Mouse (Mus musculus) embryo, embryonic 9.5 days (tissue): Measurements from ENCODE around the gene Fam166a.
A peak's percentile ranks its signal among the peaks of the same experiment; 100 is the strongest.
"Not testable (repeated sequence)": the region's sequence is repeated elsewhere in the genome, so short reads cannot be mapped to it uniquely, and the experiment has no call there.

Experiments
- DNase-seq: peaks from one replicate; pipeline ENCODE4 v3.0.0-alpha.2; 2017; ENCODE audit errors: extremely low spot score

Fam166a gene

GRCm38 (mm10) chr2:25242101-25242506 lies 23.6 kb downstream of the Fam166a start, which contains the start of the genes Rnf208 and Cysrt1:
TSS of gene Rnf208 (plus strand) at chr2:25242255.
TSS of gene Cysrt1 (minus strand) at chr2:25242452.
- no peak for DNase-seq

DNA sequence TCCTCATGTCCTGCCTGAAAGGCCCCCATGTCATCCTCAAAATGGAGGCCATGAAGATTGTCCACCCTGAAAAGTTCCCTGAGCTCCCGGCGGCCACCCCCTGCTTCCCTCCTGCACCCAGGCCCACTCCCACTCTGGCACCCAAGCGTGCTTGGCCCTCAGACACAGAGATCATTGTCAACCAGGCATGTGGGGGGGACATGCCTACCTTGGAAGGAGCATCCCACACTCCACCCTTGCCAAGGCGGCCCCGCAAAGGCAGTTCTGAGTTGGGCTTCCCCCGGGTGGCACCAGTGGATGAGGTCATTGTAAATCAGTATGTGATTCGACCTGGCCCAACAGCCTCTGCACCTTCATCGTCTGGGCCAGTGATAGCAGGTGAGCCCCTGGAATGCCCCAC lies 24.8 kb downstream of the Fam166a start:
- no peak for DNase-seq

GRCm38 (mm10) chr2:25244144-25244543 lies 25.6 kb downstream of the Fam166a start:
- DNase-seq = no peak

- DNase-seq = no peak
Observed at GRCm38 (mm10) chr2:25246183-25247072, 27.9 kb downstream of the Fam166a start, which contains the start of gene AL732309.1. TSS of gene AL732309.1 (minus strand) at chr2:25246863.

DNA sequence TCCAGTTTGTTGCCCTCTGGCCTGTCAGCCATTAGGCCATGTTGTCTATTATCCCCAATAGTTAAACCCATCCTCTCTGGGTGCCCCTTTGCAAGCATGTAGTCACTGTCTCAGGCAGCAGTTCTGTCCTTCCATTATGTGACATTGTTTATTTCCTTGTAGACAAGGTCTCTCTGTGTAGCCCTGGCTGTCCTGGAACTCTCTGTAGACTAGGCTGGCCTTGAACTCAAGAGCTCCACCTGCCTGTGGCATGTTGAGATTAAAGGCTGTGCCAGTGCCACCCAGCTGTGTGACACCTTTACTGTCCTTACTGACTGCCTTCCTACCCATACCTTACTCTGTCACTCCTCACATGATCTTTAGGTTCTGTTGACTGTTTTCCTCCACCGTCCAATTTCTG lies 33.8 kb downstream of the Fam166a start:
- no peak for DNase-seq

GRCm38 (mm10) chr2:25255284-25255779 lies 36.8 kb downstream of the Fam166a start, which contains the start of gene Tmem203:
TSS of gene Tmem203 (plus strand) at chr2:25255439.
- peak; percentile 95 for DNase-seq

DNA sequence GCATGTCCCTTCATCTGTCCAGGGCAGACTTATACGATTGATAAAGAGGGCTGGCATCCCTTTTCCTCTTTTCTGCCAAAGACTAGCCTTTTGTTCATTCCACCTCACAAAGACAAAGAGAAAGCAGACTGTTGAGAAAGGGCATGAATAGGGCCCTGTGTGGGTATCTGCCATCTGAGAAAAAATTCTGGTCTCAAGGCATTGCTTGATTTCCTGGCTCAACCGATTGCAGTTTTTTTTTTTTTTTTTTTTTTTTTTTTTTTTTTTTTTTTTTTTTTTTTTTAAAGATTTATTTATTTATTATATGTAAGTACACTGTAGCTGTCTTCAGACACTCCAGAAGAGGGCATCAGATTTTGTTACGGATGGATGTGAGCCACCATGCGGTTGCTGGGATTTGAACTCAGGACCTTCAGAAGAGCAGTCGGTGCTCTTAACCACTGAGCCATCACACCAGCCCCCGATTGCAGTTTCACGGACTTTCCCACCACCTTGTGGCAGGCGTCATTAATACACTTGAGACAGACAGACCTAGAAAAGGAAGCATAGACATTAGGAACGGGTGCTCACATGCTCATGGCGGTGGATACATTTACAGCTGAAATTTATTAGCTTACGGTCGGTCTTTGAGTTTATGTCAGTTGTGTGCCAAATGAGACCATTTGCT lies 38.0 kb downstream of the Fam166a start:
- DNase-seq = peak; percentile 45

DNA sequence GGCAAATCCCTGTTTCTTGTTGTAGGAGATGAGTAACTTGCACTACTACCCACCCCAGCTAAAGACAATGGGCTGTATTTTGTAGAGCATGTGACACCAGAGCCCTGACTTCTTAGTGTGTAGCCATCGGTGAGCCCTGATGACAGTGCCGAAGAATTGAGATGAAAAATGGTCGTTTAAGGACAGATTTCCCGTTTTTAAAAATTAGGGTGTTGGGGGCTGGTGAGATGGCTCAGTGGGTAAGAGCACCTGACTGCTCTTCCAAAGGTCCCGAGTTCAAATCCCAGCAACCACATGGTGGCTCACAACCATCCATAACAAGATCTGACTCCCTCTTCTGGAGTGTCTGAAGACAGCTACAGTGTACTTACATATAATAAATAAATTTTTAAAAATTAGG lies 38.7 kb downstream of the Fam166a start:
- not testable (repeated sequence) for DNase-seq

GRCm38 (mm10) chr2:25258887-25259286 lies 40.3 kb downstream of the Fam166a start:
- no peak for DNase-seq

DNA sequence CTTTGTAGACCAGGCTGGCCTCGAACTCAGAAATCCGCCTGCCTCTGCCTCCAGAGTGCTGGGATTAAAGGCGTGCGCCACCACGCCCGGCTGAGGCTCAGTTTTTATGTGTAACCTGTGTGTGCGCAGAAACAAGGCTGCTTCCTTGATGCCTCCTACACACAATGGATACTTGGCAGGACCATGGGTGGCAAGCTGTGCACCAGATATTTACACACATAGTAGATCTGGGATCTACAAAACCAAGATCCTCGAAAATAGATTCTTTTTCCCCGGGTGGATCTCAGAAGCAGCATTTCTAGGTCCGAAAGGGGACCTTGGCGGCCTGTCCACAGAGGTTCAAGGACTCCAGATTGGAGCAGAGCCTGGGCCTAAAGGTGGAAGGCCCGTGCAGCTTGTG lies 43.3 kb downstream of the Fam166a start:
- no peak for DNase-seq

- peak; percentile 90 for DNase-seq
Observed at GRCm38 (mm10) chr2:25262291-25262767, 43.8 kb downstream of the Fam166a start, which contains the start of gene Tprn. TSS of gene Tprn (plus strand) at chr2:25262618.

DNA sequence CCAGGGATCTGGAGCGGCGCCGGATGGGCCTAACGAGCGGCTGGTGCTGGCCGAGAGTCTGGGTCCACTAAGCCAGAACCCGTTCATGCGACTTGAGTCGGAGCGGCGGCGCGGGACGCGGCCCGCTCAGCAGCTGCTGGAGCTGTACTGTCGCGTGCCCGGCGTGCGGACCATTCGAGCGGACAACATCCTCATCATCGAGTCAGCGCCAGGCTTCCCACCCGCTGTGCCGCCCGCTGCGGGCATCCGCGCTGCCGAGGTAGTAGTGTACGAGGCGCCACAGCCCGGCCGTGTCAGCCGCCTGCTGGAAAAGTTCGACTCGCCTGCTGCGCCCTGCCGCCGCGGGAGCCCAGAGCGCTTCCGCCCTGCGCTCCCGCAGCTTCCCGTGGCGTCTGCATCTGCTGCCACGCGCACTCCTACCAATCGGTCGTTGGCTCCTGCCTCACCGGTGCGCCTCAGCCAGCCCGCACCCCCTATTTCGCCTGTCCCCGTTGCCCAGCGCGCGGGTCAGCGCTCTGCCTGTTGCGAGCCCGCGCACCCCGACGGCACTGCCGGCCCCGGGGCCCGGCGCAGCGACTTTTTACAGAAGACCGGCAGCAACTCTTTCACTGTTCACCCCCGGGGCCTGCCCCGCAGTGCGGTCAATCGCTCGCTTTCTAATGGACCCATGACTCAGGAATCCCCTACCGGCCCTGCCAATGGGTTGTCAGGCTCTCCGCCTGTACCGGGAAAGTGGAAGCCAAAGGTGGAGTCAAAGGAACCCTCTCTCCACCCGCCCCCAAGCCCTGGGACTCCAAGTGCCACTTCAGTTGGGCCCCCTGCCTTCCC lies 44.5 kb downstream of the Fam166a start:
- peak; percentile 16 for DNase-seq

DNA sequence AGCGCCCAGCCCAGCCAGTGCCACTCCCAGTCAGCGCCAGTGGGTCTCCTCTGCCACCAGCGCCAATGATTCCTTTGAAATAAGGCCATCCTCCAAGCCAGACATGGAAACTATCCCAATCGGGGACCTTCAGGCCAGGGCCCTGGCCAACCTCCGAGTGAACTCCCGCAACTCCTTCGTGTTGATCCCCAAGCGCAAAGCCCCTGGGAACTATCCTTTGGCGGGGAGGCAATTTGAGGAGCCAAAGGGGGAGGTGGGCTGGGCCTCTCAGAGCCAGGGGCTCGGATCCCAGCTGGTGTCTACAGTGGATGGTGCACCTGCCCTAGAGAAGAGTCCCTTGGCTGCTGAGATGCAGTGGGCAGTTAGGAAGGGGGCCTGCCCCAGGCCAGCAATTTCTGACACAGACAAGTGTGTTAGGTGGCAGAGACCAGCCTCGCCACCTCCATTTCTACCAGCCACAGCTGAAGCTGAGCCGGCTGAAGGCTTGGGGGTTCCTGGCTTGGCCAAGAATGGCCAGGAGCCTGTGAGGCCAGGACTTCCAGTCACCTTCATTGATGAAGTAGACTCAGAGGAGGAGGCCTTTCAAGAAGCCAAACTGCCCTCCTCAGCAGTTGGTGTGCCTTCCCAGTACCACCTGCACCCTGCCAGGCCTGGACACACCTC lies 45.2 kb downstream of the Fam166a start:
- DNase-seq = no peak

GRCm38 (mm10) chr2:25264286-25264660 lies 45.7 kb downstream of the Fam166a start:
- DNase-seq = no peak

GRCm38 (mm10) chr2:25264851-25265250 lies 46.3 kb downstream of the Fam166a start:
- no peak for DNase-seq

- DNase-seq = no peak
Observed at GRCm38 (mm10) chr2:25265897-25266656, 47.5 kb downstream of the Fam166a start.

GRCm38 (mm10) chr2:25266720-25267119 lies 48.2 kb downstream of the Fam166a start:
- DNase-seq = no peak

DNA sequence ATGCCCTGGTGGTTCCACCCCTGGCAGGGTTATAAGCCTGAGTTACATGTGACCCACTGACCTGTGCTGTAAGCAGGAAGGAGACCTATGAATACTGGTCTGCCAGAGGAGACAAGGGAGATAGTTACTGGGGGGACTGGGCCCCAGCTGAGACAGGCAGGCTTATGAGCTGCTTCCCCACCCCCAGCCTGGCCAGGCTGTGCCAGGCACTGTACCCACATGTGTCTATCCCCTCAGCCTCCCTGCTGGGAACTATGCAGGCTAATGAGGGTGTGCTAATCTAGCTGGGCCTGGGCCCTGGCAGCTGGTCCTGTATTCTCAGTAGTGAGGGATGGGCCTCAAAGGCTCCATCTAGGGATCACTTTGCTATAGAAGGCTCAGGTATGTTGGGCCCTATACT lies 48.7 kb downstream of the Fam166a start:
- no peak for DNase-seq

DNA sequence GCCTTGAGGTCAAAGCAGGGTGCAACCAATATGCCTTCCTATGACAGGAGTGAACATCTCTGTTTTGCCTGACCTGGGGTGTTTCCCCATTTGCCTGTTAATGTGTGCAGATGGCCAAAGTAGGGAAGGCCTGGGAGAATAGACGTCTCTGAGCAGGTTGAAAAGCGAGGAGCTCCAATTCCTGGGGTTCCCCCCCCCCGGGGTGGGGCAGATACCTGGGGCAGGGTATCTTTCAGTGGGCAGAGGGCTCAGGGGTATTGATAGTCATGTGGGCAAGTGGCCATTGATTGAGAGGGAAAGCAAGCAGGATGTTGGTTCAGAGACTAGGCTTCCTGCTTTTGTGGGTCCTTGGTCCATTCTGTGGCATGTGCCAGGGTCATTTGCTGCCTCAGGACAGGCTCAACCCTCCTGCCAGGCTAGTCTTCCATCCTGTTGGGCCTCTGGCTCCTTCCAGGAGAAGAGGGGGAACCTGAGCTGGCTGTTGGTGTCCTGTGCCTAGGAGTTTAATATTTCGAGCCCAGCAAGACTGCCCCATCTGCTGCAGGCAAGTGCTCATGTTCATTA lies 49.3 kb downstream of the Fam166a start:
- DNase-seq = no peak
